Mouse (Mus musculus) gastrocnemius, adult 8-10 months (tissue): ENCODE results near the gene Agr2. TPM values are rescaled to one million over a fixed set of nuclear protein-coding genes. Genes with fewer than 3 reads are reported as not detected.

Experiments used
- DNase-seq, 2 experiments: peaks; one replicate each; pipeline ENCODE4 v3.0.0; 2022; ENCODE audit warnings: low spot score in 2 of 2
- total RNA-seq, 4 experiments: library from RNA; stranded (reverse); gene quantifications; 2 replicates each; pipeline ENCODE4 v1.2.4; 2022

Agr2 gene
- total RNA-seq, 4 experiments from 2014 or later, result not detected

- DNase-seq, result no peak
Observed at GRCm38 (mm10) chr12:36026126-36026525, 33.4 kb downstream of the Agr2 start.

GRCm38 (mm10) chr12:36027171-36027570 lies 34.5 kb downstream of the Agr2 start:
- DNase-seq, result no peak

- no peak for DNase-seq
Observed at GRCm38 (mm10) chr12:36028968-36029645, 36.4 kb downstream of the Agr2 start.

- no peak for DNase-seq
Observed at GRCm38 (mm10) chr12:36029687-36030086, 37.0 kb downstream of the Agr2 start.

- no peak for DNase-seq
Observed at GRCm38 (mm10) chr12:36030660-36031363, 38.1 kb downstream of the Agr2 start.

DNA sequence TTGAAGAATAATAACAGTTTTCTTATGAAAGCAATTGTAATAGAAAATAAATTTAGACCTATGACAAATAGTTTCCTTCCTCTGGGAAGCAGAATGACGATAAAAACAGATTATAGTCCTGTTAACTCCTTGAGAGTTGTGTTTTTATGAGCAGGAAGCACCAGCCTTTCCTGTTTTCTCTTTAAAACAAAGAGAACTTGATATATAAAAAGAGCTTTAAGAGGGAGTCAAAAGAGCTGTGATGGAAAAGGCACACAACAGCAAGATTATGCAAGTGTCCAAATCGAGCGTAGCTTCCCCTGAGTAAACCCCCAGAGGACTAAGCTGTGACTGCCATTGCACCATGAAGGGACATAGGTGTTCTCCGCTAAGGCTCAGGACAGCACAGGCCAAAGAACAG lies 39.7 kb downstream of the Agr2 start:
- no peak for DNase-seq

DNA sequence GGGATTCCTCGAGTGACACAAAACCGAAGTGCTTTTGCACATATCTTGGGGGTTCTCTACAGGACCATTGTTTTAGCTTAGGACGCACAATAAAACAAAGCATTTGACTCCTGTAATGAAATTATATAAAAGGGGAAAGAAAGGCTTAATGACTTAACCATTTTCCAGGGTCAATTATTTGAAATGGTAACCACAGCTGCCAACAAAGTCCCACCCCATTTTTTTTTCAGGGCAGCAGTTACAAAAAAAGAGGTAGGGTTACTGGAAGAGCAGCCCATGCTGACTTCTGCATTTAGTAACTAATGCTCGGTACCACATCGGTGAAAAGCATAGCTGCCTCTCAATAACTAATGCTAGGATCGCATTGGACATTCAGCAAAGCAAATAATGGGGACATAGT lies 42.8 kb downstream of the Agr2 start:
- DNase-seq, result no peak

DNA sequence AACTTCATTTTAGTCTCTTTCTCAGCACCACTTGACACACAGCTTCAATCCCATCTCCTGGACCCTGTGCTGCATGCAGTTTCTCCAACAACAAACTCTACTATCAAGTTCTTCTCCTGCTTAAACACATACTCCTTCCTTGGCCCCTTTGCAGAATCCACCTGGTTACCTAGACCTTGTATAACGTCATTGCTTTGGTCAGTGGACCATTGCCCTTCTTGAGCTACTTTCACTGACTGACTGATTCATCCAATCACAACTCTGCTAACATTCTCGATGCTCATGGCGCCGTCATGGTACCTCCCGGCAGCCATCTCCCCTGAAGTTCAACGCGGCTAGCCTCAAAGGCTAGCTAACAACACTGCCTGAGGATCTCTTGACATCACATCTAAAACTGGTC lies 43.4 kb downstream of the Agr2 start:
- DNase-seq, result no peak

GRCm38 (mm10) chr12:36036776-36037175 lies 44.1 kb downstream of the Agr2 start:
- no peak for DNase-seq

DNA sequence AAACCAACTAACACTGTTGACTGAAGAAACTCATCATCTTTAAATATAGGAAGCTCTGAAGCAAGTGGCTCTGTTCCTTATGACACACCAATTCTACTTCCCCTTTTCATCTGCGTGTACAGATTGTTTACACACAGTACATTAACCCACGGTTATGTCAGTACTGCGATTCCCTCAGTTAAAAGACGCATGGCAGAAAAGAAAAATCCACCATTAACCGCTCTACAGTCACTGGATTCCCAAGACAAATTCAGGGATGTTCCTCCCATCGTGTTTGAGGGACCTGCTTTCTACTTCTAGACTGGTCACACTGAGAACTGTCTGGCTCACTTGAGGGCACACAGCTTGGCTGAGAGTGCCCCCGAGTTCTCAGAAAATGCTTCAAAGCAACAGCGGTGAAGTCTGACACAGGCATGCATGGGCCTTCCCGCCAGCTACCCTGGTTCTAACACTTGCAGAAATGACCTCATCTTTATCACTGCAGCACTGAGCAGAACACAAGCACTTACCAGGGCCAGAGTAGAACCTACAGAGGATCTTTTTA lies 46.9 kb downstream of the Agr2 start:
- DNase-seq, result no peak

- no peak for DNase-seq
Observed at GRCm38 (mm10) chr12:36040571-36041280, 48.0 kb downstream of the Agr2 start.

DNA sequence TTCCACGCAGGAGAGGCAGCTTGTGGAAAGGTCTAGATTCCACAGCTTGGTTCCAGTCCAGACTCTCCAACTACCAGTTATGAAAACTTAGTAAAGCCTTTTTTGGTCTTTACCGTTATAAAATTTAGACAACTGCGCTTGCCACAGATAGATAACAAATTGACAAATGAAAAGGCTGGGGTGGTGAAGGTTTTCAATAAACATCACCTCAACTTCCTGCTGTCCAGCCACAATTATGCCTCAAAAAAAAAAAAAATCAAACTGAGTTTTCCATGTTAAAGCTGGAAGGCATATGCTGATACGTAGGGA lies 48.5 kb downstream of the Agr2 start:
- DNase-seq, result no peak

DNA sequence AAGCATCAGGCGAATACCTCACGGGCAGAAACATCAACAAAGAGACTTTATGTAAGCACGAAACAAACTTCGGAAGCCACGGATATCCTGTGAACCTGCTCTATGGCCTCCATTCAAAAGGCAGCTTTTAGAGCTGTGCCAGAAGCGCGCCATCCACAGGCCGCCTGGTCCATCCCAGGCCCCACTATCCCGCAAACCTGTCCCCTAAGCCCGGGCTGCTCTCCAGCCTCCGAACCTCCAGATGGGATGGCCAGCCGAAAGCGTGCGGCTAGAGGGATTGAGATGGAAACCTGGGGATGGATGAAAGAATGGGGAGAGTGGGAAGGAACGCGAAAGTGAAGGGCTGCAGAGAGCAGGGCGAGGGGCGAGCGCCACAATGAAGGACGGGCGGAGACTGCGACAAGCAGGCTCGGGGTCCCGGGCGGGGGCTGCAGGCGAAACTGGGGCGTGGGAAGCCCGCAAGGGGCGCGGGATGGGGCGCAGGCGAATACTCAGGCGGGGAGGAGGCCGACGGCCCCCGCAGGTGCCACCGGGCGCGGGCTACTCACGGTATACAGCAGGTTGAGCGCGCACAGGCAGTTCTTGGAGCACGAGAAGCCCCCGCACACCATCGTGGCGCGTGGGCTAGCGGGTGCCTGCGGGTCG lies 49.1 kb downstream of the Agr2 start:
- DNase-seq, result no peak

DNA sequence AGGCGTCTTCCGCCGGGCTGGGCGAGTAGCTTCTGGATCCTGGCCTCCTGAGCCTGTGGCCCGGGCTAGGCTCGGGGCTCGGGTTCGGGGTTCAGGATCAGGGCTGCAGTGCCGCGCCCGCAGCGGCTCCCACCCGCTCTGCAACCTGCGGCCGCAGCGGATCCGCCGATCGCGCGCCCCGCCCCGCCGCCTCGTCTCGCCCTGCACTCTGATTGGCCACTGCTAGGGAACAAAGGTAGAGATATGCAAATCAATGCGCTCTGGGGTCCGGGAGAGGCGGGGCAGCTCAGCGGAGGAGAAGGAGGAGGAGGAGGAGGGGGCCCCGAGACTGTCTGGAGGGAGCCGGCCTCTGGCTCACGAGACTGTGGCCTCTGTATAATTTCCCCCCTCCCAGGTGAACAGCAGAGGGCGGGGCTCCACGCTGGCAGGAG lies 49.7 kb downstream of the Agr2 start, which contains the start of gene Tspan13:
TSS of gene Tspan13 (minus strand) at position 153 of the 431 bp plus-strand sequence.
- peak; percentile 33 to 38 for DNase-seq

DNA sequence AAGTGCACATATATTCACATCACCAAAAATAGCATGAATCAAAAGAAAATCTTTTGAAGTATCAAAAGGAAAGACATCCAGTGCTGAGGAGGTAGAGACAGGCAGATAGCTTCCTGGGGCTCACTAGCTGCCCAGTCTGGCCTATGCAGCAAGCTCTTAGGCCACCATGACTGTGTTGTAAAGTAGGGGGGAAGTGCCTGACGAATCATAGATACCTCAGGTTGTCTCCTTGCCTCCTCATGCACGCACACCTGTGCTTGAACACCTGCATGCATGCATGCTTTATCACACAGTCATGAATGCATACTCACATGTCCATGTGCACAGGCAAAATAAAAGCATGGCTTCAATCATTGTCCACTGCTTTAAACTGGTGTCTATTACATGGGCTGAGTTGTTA lies 52.0 kb downstream of the Agr2 start:
- no peak for DNase-seq

DNA sequence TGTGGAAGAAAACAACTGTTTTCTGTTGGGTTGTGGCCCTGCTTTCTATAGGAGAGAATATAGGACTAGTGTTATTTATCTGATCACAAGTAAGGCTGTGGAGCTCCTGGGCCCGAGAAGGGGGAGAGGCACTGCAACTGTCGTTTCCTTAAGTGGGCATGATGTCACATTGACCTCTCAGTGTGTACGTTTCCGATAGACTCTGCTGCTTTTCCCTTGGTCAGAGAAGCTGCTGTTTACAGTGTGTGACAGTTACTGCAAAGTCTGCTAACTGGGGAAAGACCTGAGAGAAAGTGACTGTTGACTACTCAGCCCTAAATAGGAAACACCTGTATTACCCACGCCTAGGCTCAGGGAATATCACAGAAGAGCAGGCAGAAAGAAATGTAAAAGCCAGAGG lies 53.5 kb downstream of the Agr2 start:
- DNase-seq, result no peak

GRCm38 (mm10) chr12:36047593-36047992 lies 54.9 kb downstream of the Agr2 start:
- DNase-seq, result no peak

- no peak for DNase-seq
Observed at GRCm38 (mm10) chr12:36050276-36050675, 57.6 kb downstream of the Agr2 start.
